Mouse (Mus musculus): Measurements from ENCODE around the gene Olfr470. TPM values are rescaled to one million over a fixed set of nuclear protein-coding genes. Genes with fewer than 3 reads are reported as not detected.
"Not testable (repeated sequence)": the region's sequence is repeated elsewhere in the genome, so short reads cannot be mapped to it uniquely, and the experiment has no call there.

The Olfr470 gene
- not detected in 2 replicates for polyA plus RNA-seq (2015; fragmentation: Nextera tagmentation; extraction: Ambion mirVana)

GRCm38 (mm10) chr7:107847390-107847789 lies at the start of gene Olfr470:
Gene Olfr470 (minus strand): TSS chr7:107847490.
- not testable (repeated sequence) for H3K4me1 ChIP-seq (replicated peaks); H3K27me3 ChIP-seq; H3K9me3 ChIP-seq; H3K4me3 ChIP-seq; H3K36me3 ChIP-seq; H3K4me2 ChIP-seq; ATAC-seq (ENCODE audit: low FRiP score); H3K27ac ChIP-seq; H3K9ac ChIP-seq
- 91% methylated on average over 1 of the region's 1 CpGs for WGBS

DNA sequence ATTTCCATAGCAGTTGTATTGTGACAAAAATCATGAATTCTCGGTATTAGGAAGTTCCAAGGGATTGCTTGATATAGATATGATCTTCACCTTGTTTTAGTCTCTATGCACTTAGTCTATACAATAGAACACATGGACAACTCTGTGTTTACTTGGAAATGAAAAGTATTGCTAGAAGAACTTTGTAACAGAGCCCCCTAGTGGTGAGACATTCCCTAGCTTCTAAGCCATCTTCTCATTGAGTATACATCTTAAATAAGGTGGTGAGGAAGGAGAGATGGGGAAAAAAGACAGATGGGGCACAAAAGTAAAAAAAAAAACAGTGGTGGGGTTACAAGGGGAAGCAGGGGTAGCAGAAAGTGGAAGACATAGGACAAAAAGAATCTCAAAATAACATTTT lies 5.6 kb downstream of the Olfr470 start:
- ATAC-seq (ENCODE audit: low FRiP score): no peak
- Histone ChIP-seq H3K4me3 (no peak overlapping the region), H3K4me1 (replicated peaks) (no peaks in the 10 kb centered on the region), H3K9ac (no peak overlapping the region), H3K36me3 (no peaks in the 10 kb centered on the region), H3K4me2 (no peak overlapping the region), H3K9me3 (no peaks in the 10 kb centered on the region), H3K27ac (no peak overlapping the region), H3K27me3 (no peaks in the 10 kb centered on the region)
- WGBS: 86% methylated on average over 1 of the region's 1 CpGs

DNA sequence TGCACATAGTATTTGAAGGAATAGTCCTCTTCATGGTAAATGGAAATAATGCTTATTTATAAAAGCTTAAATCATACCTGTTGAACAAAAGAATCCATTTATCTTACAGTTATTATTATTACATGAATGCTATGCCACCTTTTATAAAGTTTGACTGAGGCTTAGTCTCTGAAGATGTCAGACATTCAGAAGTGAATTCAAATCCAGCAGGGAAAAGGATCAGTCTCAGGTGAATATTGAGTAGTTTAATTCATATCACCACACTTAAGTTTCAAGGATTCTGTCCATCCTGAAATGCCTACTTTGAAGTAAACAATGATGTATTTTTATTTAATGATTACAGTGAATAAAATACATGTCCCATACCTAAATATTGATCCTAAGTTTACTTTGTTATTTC lies 21.8 kb downstream of the Olfr470 start, which contains the start of gene Olfr469:
Gene Olfr469 (minus strand): TSS at position 101 of the 400 bp plus-strand sequence.
- not testable (repeated sequence) for H3K27ac ChIP-seq; H3K27me3 ChIP-seq; H3K4me1 ChIP-seq (replicated peaks); H3K9me3 ChIP-seq; H3K4me2 ChIP-seq; H3K9ac ChIP-seq; H3K36me3 ChIP-seq; ATAC-seq (ENCODE audit: low FRiP score); H3K4me3 ChIP-seq

DNA sequence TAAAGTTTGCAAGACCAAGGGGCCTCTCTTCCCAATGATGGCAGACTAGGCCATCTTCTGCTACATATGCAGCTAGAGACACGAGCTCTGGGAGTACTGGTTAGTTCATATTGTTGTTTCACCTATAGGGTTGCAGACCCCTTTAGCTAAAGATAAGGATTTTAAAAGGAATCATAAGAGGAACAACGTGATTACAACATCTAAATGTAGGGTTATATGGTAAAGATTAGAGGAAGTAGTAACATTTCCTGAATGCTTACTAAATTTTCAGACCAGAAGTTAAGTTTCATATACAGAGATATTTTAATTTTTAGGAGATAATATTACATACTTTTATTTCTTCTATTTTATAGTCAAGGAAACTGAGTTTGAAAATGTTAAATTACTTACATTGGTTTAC lies 23.4 kb downstream of the Olfr470 start:
- not testable (repeated sequence) for H3K27ac ChIP-seq; H3K4me2 ChIP-seq; ATAC-seq (ENCODE audit: low FRiP score); H3K4me3 ChIP-seq; H3K9ac ChIP-seq; H3K4me1 ChIP-seq (replicated peaks); H3K27me3 ChIP-seq; H3K36me3 ChIP-seq; H3K9me3 ChIP-seq
- 66% methylated on average over 2 of the region's 2 CpGs for WGBS

- Histone ChIP-seq H3K9ac (no peak overlapping the region), H3K27me3 (no peaks in the 10 kb centered on the region), H3K27ac (no peak overlapping the region), H3K4me1 (replicated peaks) (no peaks in the 10 kb centered on the region), H3K36me3 (no peaks in the 10 kb centered on the region), H3K4me3 (no peak overlapping the region), H3K9me3 (no peaks in the 10 kb centered on the region), H3K4me2 (no peak overlapping the region)
- no peak for ATAC-seq (ENCODE audit: low FRiP score)
Measured at GRCm38 (mm10) chr7:107819442-107819841, 27.8 kb downstream of the Olfr470 start.

- no peaks in the 10 kb centered on the region for H3K27me3 ChIP-seq
- H3K27ac ChIP-seq: no peak within 1 kb of the TSS
- peaks cover 3% of the 10 kb centered on the region; the same call in 1 of the 2 replicates for H3K9me3 ChIP-seq
- H3K4me2 ChIP-seq: no peak within 1 kb of the TSS
- no peaks in the 10 kb centered on the region for H3K36me3 ChIP-seq
- ATAC-seq (ENCODE audit: low FRiP score): no peak
- no peak within 1 kb of the TSS for H3K9ac ChIP-seq
- H3K4me1 ChIP-seq (replicated peaks): no peaks in the 10 kb centered on the region
- H3K4me3 ChIP-seq: no peak within 1 kb of the TSS
Measured at GRCm38 (mm10) chr7:107811963-107812362, 35.3 kb downstream of the Olfr470 start, which contains the start of gene Olfr467. Gene Olfr467 (plus strand): TSS chr7:107812263.

DNA sequence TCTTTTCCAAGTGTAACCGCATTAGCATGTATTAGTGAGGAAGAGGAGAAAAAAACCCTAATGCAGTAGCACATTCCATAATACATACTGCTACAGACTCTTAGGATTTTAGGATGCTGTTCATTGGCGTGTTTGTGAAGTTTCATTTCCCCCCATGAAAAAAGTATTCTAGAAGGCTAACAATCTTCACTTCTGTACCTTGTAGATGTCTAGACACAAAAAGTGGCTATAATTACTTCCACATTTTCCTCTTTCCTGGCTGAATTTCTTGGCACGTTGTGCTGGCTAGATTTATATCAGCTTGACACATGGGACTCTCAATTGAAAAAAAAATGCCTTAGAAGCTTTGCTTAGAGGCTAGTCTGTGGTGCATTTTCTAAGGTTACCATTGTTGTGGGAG lies 45.2 kb downstream of the Olfr470 start:
- WGBS: 81% methylated on average over 3 of the region's 3 CpGs

GRCm38 (mm10) chr7:107801108-107801507 lies 46.2 kb downstream of the Olfr470 start, which contains the start of gene Ovch2:
Gene Ovch2 (minus strand): TSS chr7:107801208.
- H3K4me2 ChIP-seq: no peak within 1 kb of the TSS
- ATAC-seq (ENCODE audit: low FRiP score): no peak
- H3K27me3 ChIP-seq: no peaks in the 10 kb centered on the region
- H3K36me3 ChIP-seq: no peaks in the 10 kb centered on the region
- no peak within 1 kb of the TSS for H3K27ac ChIP-seq
- WGBS: 90% methylated on average over 2 of the region's 2 CpGs
- H3K9me3 ChIP-seq: no peaks in the 10 kb centered on the region
- no peak within 1 kb of the TSS for H3K4me3 ChIP-seq
- no peaks in the 10 kb centered on the region for H3K4me1 ChIP-seq (replicated peaks)
- H3K9ac ChIP-seq: no peak within 1 kb of the TSS

More for the DNA sequence above, 45.2 kb downstream of the Olfr470 start:
- Histone ChIP-seq H3K4me1 (replicated peaks) (no peaks in the 10 kb centered on the region), H3K4me2 (no peak overlapping the region), H3K27me3 (no peaks in the 10 kb centered on the region), H3K9me3 (no peaks in the 10 kb centered on the region), H3K4me3 (no peak overlapping the region), H3K36me3 (no peaks in the 10 kb centered on the region), H3K27ac (no peak overlapping the region), H3K9ac (no peak overlapping the region)
- ATAC-seq (ENCODE audit: low FRiP score): no peak

DNA sequence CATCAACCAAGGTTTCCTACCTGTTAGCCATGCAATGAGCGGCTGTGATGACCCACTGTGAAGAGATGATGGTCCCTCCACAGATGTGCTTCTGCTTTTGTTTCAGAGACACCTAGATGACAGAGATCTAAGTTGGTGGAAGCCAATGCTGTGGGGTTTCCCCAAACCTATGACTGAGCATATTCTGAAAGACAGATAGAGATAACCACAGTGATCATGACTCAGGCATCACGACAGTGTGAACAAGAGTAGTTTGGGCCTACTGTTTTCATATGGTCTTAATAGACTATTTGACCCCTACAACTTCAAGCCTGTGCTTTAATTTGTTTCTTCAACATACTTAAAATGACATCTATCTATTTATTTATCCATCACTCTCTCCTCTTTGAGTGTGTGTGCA lies 50.8 kb downstream of the Olfr470 start:
- 88% methylated on average over 2 of the region's 2 CpGs for WGBS
- H3K4me2 ChIP-seq: no peak overlapping the region
- H3K9ac ChIP-seq: no peak overlapping the region
- no peak for ATAC-seq (ENCODE audit: low FRiP score)
- H3K27me3 ChIP-seq: no peaks in the 10 kb centered on the region
- no peak overlapping the region for H3K27ac ChIP-seq
- no peaks in the 10 kb centered on the region for H3K4me1 ChIP-seq (replicated peaks)
- no peak overlapping the region for H3K4me3 ChIP-seq
- no peaks in the 10 kb centered on the region for H3K9me3 ChIP-seq
- H3K36me3 ChIP-seq: no peaks in the 10 kb centered on the region

Other genes with a start within 250 kb of the Olfr470 start
- gene 5330417H12Rik, start 222.3 kb downstream of the Olfr470 start, polyA plus RNA-seq (2015; fragmentation: Nextera tagmentation; extraction: Ambion mirVana): not detected in 2 replicates
- 0.14 TPM in 1 of 2 replicates, not detected in the other for gene Cyb5r2, start 89.5 kb downstream of the Olfr470 start, polyA plus RNA-seq (2015; fragmentation: Nextera tagmentation; extraction: Ambion mirVana)
- gene Ovch2, start 46.3 kb downstream of the Olfr470 start, polyA plus RNA-seq (2015; fragmentation: Nextera tagmentation; extraction: Ambion mirVana): not detected in 2 replicates
- not detected in 2 replicates for gene Olfr467, start 35.2 kb downstream of the Olfr470 start, polyA plus RNA-seq (2015; fragmentation: Nextera tagmentation; extraction: Ambion mirVana)
- not detected in 2 replicates for gene Olfr469, start 21.9 kb downstream of the Olfr470 start, polyA plus RNA-seq (2015; fragmentation: Nextera tagmentation; extraction: Ambion mirVana)
- not detected in 2 replicates for gene Olfr472, start 50.4 kb upstream of the Olfr470 start, polyA plus RNA-seq (2015; fragmentation: Nextera tagmentation; extraction: Ambion mirVana)
- gene Olfr473, start 83.0 kb upstream of the Olfr470 start, polyA plus RNA-seq (2015; fragmentation: Nextera tagmentation; extraction: Ambion mirVana): not detected in 2 replicates
- not detected in 2 replicates for gene Olfr474, start 107.2 kb upstream of the Olfr470 start, polyA plus RNA-seq (2015; fragmentation: Nextera tagmentation; extraction: Ambion mirVana)
- gene Olfr476, start 117.3 kb upstream of the Olfr470 start, polyA plus RNA-seq (2015; fragmentation: Nextera tagmentation; extraction: Ambion mirVana): not detected in 2 replicates
- gene Olfr477, start 139.2 kb upstream of the Olfr470 start, polyA plus RNA-seq (2015; fragmentation: Nextera tagmentation; extraction: Ambion mirVana): not detected in 2 replicates
- not detected in 2 replicates for gene Olfr478, start 186.5 kb upstream of the Olfr470 start, polyA plus RNA-seq (2015; fragmentation: Nextera tagmentation; extraction: Ambion mirVana)
- gene Olfr479, start 203.2 kb upstream of the Olfr470 start, polyA plus RNA-seq (2015; fragmentation: Nextera tagmentation; extraction: Ambion mirVana): not detected in 2 replicates
- gene Olfr480, start 219.9 kb upstream of the Olfr470 start, polyA plus RNA-seq (2015; fragmentation: Nextera tagmentation; extraction: Ambion mirVana): not detected in 2 replicates
- not detected in 2 replicates for gene Olfr481, start 232.4 kb upstream of the Olfr470 start, polyA plus RNA-seq (2015; fragmentation: Nextera tagmentation; extraction: Ambion mirVana)

All from hindbrain, embryonic 13.5 days (tissue).